Mouse (Mus musculus): ENCODE measurements around the gene Rora. TPM values are rescaled to one million over a fixed set of nuclear protein-coding genes. Genes with fewer than 3 reads are reported as not detected.

Gene Rora
- polyA plus RNA-seq, 1 experiment from 2014 or later: 18.6 TPM

- H3K9me3 ChIP-seq: no peaks in the 10 kb centered on the region
- no peak overlapping the region for H3K4me2 ChIP-seq
- no peak for ATAC-seq (ENCODE audit: insufficient number of reproducible peaks, insufficient read depth, low FRiP score, low TSS enrichment, low read depth)
- no peak overlapping the region for H3K9ac ChIP-seq
- no peaks in the 10 kb centered on the region for H3K36me3 ChIP-seq
- WGBS: 89% methylated on average over 6 of the region's 6 CpGs
- peaks cover 23% of the 10 kb centered on the region for H3K4me1 ChIP-seq
- H3K27ac ChIP-seq: no peak overlapping the region
- H3K4me3 ChIP-seq: no peak overlapping the region
- no peaks in the 10 kb centered on the region for H3K27me3 ChIP-seq
These were observed 272.8 kb downstream of the Rora start for GRCm38 (mm10) chr9:68926406-68926805.

- no peak for ATAC-seq (ENCODE audit: insufficient number of reproducible peaks, insufficient read depth, low FRiP score, low TSS enrichment, low read depth)
- H3K9me3 ChIP-seq: no peaks in the 10 kb centered on the region
- H3K27ac ChIP-seq: no peak overlapping the region
- H3K9ac ChIP-seq: no peak overlapping the region
- 58% methylated on average over 3 of the region's 3 CpGs for WGBS
- H3K27me3 ChIP-seq: no peaks in the 10 kb centered on the region
- no peaks in the 10 kb centered on the region for H3K36me3 ChIP-seq
- H3K4me1 ChIP-seq: peaks cover 34% of the 10 kb centered on the region
- no peak overlapping the region for H3K4me3 ChIP-seq
- no peak overlapping the region for H3K4me2 ChIP-seq
These were observed 279.6 kb downstream of the Rora start for GRCm38 (mm10) chr9:68933159-68933558.

- Histone ChIP-seq H3K9ac (no peak overlapping the region), H3K27ac (no peak overlapping the region), H3K4me2 (no peak overlapping the region), H3K4me3 (no peak overlapping the region), H3K4me1 (peaks cover 34% of the 10 kb centered on the region), H3K9me3 (no peaks in the 10 kb centered on the region), H3K27me3 (no peaks in the 10 kb centered on the region), H3K36me3 (no peaks in the 10 kb centered on the region)
- 52% methylated on average over 4 of the region's 4 CpGs for WGBS
- no peak for ATAC-seq (ENCODE audit: insufficient number of reproducible peaks, insufficient read depth, low FRiP score, low TSS enrichment, low read depth)
These were observed 280.7 kb downstream of the Rora start for GRCm38 (mm10) chr9:68934238-68934637.

GRCm38 (mm10) chr9:68935611-68936010 lies 282.0 kb downstream of the Rora start:
- Histone ChIP-seq H3K4me2 (no peak overlapping the region), H3K9ac (no peak overlapping the region)
- WGBS: 95% methylated on average over 11 of the region's 11 CpGs

GRCm38 (mm10) chr9:68941037-68941436 lies 287.5 kb downstream of the Rora start:
- H3K27ac ChIP-seq: no peak overlapping the region
- H3K4me2 ChIP-seq: no peak overlapping the region
- peaks cover 31% of the 10 kb centered on the region for H3K4me1 ChIP-seq
- no peaks in the 10 kb centered on the region for H3K36me3 ChIP-seq
- no peak for ATAC-seq (ENCODE audit: insufficient number of reproducible peaks, insufficient read depth, low FRiP score, low TSS enrichment, low read depth)
- no peak overlapping the region for H3K4me3 ChIP-seq
- no peaks in the 10 kb centered on the region for H3K9me3 ChIP-seq
- H3K27me3 ChIP-seq: 0 out of 2 replicates have a peak, but pooled peaks cover 6% of the 10 kb centered on the region
- H3K9ac ChIP-seq: no peak overlapping the region
- WGBS: 39% methylated on average over 7 of the region's 7 CpGs

More at GRCm38 (mm10) chr9:68935611-68936010, 282.0 kb downstream of the Rora start:
- no peaks in the 10 kb centered on the region for H3K27me3 ChIP-seq
- no peak for ATAC-seq (ENCODE audit: insufficient number of reproducible peaks, insufficient read depth, low FRiP score, low TSS enrichment, low read depth)
- no peaks in the 10 kb centered on the region for H3K9me3 ChIP-seq
- H3K4me3 ChIP-seq: no peak overlapping the region
- no peaks in the 10 kb centered on the region for H3K36me3 ChIP-seq
- peaks cover 26% of the 10 kb centered on the region for H3K4me1 ChIP-seq
- no peak overlapping the region for H3K27ac ChIP-seq

GRCm38 (mm10) chr9:68942595-68943011 lies 289.0 kb downstream of the Rora start:
- Histone ChIP-seq H3K27ac (peak overlapping the region; percentile 68), H3K4me1 (peaks cover 39% of the 10 kb centered on the region), H3K9ac (no peak overlapping the region), H3K9me3 (no peaks in the 10 kb centered on the region), H3K4me2 (no peak overlapping the region), H3K4me3 (no peak overlapping the region), H3K36me3 (no peaks in the 10 kb centered on the region), H3K27me3 (0 out of 2 replicates have a peak, but pooled peaks cover 6% of the 10 kb centered on the region)
- peak; percentile 87 for ATAC-seq (ENCODE audit: insufficient number of reproducible peaks, insufficient read depth, low FRiP score, low TSS enrichment, low read depth)
- WGBS: 17% methylated on average over 4 of the region's 4 CpGs

GRCm38 (mm10) chr9:68944026-68944425 lies 290.4 kb downstream of the Rora start:
- WGBS: 97% methylated on average over 3 of the region's 3 CpGs
- no peak for ATAC-seq (ENCODE audit: insufficient number of reproducible peaks, insufficient read depth, low FRiP score, low TSS enrichment, low read depth)

GRCm38 (mm10) chr9:68947707-68948106 lies 294.1 kb downstream of the Rora start:
- peaks cover 18% of the 10 kb centered on the region for H3K4me1 ChIP-seq
- H3K9ac ChIP-seq: no peak overlapping the region
- WGBS: 52% methylated on average over 6 of the region's 6 CpGs
- H3K27ac ChIP-seq: no peak overlapping the region
- no peaks in the 10 kb centered on the region for H3K36me3 ChIP-seq
- 0 out of 2 replicates have a peak, but pooled peaks cover 6% of the 10 kb centered on the region for H3K27me3 ChIP-seq
- H3K4me2 ChIP-seq: no peak overlapping the region
- no peaks in the 10 kb centered on the region for H3K9me3 ChIP-seq
- no peak overlapping the region for H3K4me3 ChIP-seq
- ATAC-seq (ENCODE audit: insufficient number of reproducible peaks, insufficient read depth, low FRiP score, low TSS enrichment, low read depth): no peak

More at GRCm38 (mm10) chr9:68944026-68944425, 290.4 kb downstream of the Rora start:
- Histone ChIP-seq H3K27me3 (0 out of 2 replicates have a peak, but pooled peaks cover 6% of the 10 kb centered on the region), H3K4me1 (peaks cover 42% of the 10 kb centered on the region), H3K36me3 (no peaks in the 10 kb centered on the region), H3K4me2 (no peak overlapping the region), H3K9ac (no peak overlapping the region), H3K4me3 (no peak overlapping the region), H3K9me3 (no peaks in the 10 kb centered on the region), H3K27ac (no peak overlapping the region)

- Histone ChIP-seq H3K9ac (no peak overlapping the region), H3K9me3 (no peaks in the 10 kb centered on the region), H3K4me2 (no peak overlapping the region), H3K27ac (no peak overlapping the region), H3K4me3 (no peak overlapping the region), H3K4me1 (peaks cover 13% of the 10 kb centered on the region), H3K36me3 (no peaks in the 10 kb centered on the region), H3K27me3 (0 out of 2 replicates have a peak, but pooled peaks cover 6% of the 10 kb centered on the region)
- no peak for ATAC-seq (ENCODE audit: insufficient number of reproducible peaks, insufficient read depth, low FRiP score, low TSS enrichment, low read depth)
- 82% methylated on average over 3 of the region's 3 CpGs for WGBS
These were observed 294.6 kb downstream of the Rora start for GRCm38 (mm10) chr9:68948141-68948540.

- Histone ChIP-seq H3K4me2 (no peak overlapping the region), H3K4me1 (peaks cover 8% of the 10 kb centered on the region), H3K27ac (no peak overlapping the region), H3K4me3 (no peak overlapping the region), H3K9ac (no peak overlapping the region), H3K27me3 (0 out of 2 replicates have a peak, but pooled peaks cover 3% of the 10 kb centered on the region), H3K36me3 (no peaks in the 10 kb centered on the region), H3K9me3 (no peaks in the 10 kb centered on the region)
- no peak for ATAC-seq (ENCODE audit: insufficient number of reproducible peaks, insufficient read depth, low FRiP score, low TSS enrichment, low read depth)
- WGBS: 51% methylated on average over 12 of the region's 12 CpGs
These were observed 302.8 kb downstream of the Rora start for GRCm38 (mm10) chr9:68956210-68956874.

GRCm38 (mm10) chr9:68956938-68957573 lies 303.5 kb downstream of the Rora start:
- no peak overlapping the region for H3K9ac ChIP-seq
- peaks cover 8% of the 10 kb centered on the region for H3K4me1 ChIP-seq
- H3K9me3 ChIP-seq: no peaks in the 10 kb centered on the region
- 0 out of 2 replicates have a peak, but pooled peaks cover 3% of the 10 kb centered on the region for H3K27me3 ChIP-seq
- H3K4me2 ChIP-seq: no peak overlapping the region
- no peaks in the 10 kb centered on the region for H3K36me3 ChIP-seq
- WGBS: 59% methylated on average over 5 of the region's 5 CpGs
- H3K27ac ChIP-seq: no peak overlapping the region
- ATAC-seq (ENCODE audit: insufficient number of reproducible peaks, insufficient read depth, low FRiP score, low TSS enrichment, low read depth): no peak
- no peak overlapping the region for H3K4me3 ChIP-seq

GRCm38 (mm10) chr9:68957793-68958192 lies 304.2 kb downstream of the Rora start:
- ATAC-seq (ENCODE audit: insufficient number of reproducible peaks, insufficient read depth, low FRiP score, low TSS enrichment, low read depth): no peak
- Histone ChIP-seq H3K4me1 (peaks cover 8% of the 10 kb centered on the region), H3K27me3 (0 out of 2 replicates have a peak, but pooled peaks cover 3% of the 10 kb centered on the region), H3K4me3 (no peak overlapping the region), H3K9ac (no peak overlapping the region), H3K36me3 (no peaks in the 10 kb centered on the region), H3K27ac (no peak overlapping the region), H3K9me3 (no peaks in the 10 kb centered on the region), H3K4me2 (no peak overlapping the region)
- WGBS: 86% methylated on average over 3 of the region's 3 CpGs

All from embryonic facial prominence, embryonic 13.5 days (tissue).